Mouse (Mus musculus): ENCODE data around the gene Heatr5a.

GRCm38 (mm10) chr12:51907543-51907942 lies 63.6 kb downstream of the Heatr5a start:
- no peak for TF ChIP-seq CTCF (IDR thresholded peaks at IDR 0.05; ENCODE audit: low read depth)
- no peak for TF ChIP-seq EP300 (optimal IDR thresholded peaks at IDR 0.05)
